Mouse (Mus musculus): ENCODE results near the gene Meaf6. TPM values are rescaled to one million over a fixed set of nuclear protein-coding genes. Genes with fewer than 3 reads are reported as not detected.

The Meaf6 gene
- polyA plus RNA-seq, 1 experiment from 2014 or later = 171 TPM

DNA sequence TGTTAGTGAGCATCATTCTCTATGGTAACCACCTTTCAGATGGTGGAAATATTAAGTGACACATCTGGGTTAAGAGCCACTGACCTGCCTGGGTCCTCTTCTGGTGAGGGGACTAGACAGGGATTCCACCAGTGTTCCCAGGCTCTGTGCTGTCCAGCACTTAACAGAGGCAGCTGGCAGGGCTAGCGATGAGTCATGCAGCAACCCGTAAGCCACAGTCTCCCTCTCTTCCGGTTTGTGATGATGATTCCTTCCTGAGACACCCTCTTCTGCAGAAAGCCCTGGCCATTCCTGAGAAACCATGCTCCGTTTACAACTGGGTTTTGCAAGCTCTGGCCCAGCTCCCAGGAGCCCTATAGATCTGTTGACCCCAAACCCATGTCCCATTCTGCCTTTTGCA is 46.6 kb downstream of the Meaf6 start:
- H3K27ac ChIP-seq = no peak overlapping the region
- H3K4me2 ChIP-seq (replicated peaks) = no peak overlapping the region
- ATAC-seq = no peak
- H3K9me3 ChIP-seq = no peaks in the 10 kb centered on the region
- H3K27me3 ChIP-seq = peaks cover 31% of the 10 kb centered on the region
- H3K36me3 ChIP-seq = no peaks in the 10 kb centered on the region
- peaks cover 13% of the 10 kb centered on the region for H3K4me1 ChIP-seq (replicated peaks)
- 91% methylated on average over 4 of the region's 4 CpGs for WGBS
- H3K9ac ChIP-seq (replicated peaks) = no peak overlapping the region
- no peak overlapping the region for H3K4me3 ChIP-seq (replicated peaks)

DNA sequence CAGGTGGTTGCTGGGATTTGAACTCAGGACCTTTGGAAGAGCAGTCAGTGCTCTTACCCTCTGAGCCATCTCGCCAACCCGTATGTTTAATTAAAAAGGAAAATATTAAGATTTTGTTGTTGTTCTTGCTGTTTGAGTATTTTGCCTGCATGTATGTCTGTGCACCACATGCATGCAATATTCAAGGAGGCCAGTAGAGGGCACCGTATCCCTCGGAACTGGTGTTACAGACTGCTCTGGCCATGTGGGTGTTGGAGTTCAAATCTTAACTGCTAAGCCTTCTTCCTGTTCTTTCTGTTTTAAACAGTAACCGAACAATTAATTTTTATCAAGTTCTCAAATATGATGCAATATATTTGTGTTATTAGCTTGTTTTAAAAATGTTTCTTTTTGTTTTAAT is 47.5 kb downstream of the Meaf6 start:
- H3K27me3 ChIP-seq = peaks cover 23% of the 10 kb centered on the region
- no peak overlapping the region for H3K4me2 ChIP-seq (replicated peaks)
- no peaks in the 10 kb centered on the region for H3K36me3 ChIP-seq
- no peaks in the 10 kb centered on the region for H3K9me3 ChIP-seq
- H3K27ac ChIP-seq = no peak overlapping the region
- H3K4me1 ChIP-seq (replicated peaks) = peaks cover 6% of the 10 kb centered on the region
- H3K4me3 ChIP-seq (replicated peaks) = no peak overlapping the region
- no peak for ATAC-seq
- 26% methylated on average over 5 of the region's 5 CpGs for WGBS
- no peak overlapping the region for H3K9ac ChIP-seq (replicated peaks)

DNA sequence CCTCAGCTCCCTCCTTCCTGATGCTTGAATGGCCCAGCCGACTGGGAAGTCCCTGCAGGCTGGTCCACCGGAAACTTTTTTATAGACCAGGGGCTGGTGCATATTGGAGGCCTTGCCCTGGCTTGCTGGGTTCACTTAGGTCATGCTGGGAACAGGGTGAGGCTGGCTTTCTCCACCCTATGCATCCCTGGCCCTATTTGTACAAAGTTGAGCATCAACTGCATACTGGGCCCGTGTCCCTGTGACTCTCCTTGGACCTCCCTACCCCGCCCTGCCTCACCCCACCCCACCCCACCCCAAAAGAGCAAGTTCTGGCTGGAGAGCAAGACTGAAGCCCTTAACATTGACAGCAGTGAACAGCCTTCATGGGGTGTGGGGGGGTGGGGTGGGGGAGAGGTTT is 49.3 kb downstream of the Meaf6 start:
- no peak overlapping the region for H3K4me3 ChIP-seq (replicated peaks)
- H3K27me3 ChIP-seq = 0 out of 2 replicates have a peak, but pooled peaks cover 12% of the 10 kb centered on the region
- no peaks in the 10 kb centered on the region for H3K9me3 ChIP-seq
- H3K4me1 ChIP-seq (replicated peaks) = no peaks in the 10 kb centered on the region
- ATAC-seq = no peak
- no peak overlapping the region for H3K9ac ChIP-seq (replicated peaks)
- H3K27ac ChIP-seq = no peak overlapping the region
- no peaks in the 10 kb centered on the region for H3K36me3 ChIP-seq
- H3K4me2 ChIP-seq (replicated peaks) = no peak overlapping the region
- 82% methylated on average over 4 of the region's 4 CpGs for WGBS

DNA sequence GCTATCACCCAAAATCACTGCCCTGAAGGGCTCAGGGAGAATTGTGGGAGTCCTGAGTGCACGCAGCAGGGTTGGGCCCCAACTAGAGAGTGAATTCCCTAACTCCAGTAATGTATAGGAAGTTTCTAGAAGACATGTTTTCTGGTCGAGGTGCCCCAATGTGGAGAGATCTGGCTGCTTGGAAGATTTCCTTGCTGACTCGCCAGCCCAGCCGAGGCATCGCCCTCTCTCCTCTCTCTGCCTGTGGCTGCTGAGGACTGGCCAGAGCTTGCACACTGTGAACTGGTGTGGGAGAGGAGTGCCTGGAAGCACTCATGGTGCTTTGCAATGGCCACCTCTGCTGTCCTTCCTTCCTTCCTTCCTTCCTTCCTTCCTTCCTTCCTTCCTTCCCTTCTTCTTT is 49.7 kb downstream of the Meaf6 start:
- Histone ChIP-seq H3K4me1 (replicated peaks) (no peaks in the 10 kb centered on the region), H3K27me3 (0 out of 2 replicates have a peak, but pooled peaks cover 11% of the 10 kb centered on the region), H3K4me2 (replicated peaks) (no peak overlapping the region), H3K9ac (replicated peaks) (no peak overlapping the region), H3K27ac (no peak overlapping the region), H3K4me3 (replicated peaks) (no peak overlapping the region), H3K9me3 (no peaks in the 10 kb centered on the region), H3K36me3 (no peaks in the 10 kb centered on the region)
- no peak for ATAC-seq
- WGBS = 86% methylated on average over 5 of the region's 5 CpGs

GRCm38 (mm10) chr4:125135076-125135855 is 50.3 kb downstream of the Meaf6 start:
- Histone ChIP-seq H3K4me2 (replicated peaks) (no peak overlapping the region), H3K27ac (no peak overlapping the region), H3K27me3 (0 out of 2 replicates have a peak, but pooled peaks cover 9% of the 10 kb centered on the region), H3K4me1 (replicated peaks) (no peaks in the 10 kb centered on the region), H3K4me3 (replicated peaks) (no peak overlapping the region), H3K9ac (replicated peaks) (no peak overlapping the region), H3K9me3 (no peaks in the 10 kb centered on the region), H3K36me3 (no peaks in the 10 kb centered on the region)
- WGBS = 80% methylated on average over 10 of the region's 10 CpGs
- ATAC-seq = no peak

DNA sequence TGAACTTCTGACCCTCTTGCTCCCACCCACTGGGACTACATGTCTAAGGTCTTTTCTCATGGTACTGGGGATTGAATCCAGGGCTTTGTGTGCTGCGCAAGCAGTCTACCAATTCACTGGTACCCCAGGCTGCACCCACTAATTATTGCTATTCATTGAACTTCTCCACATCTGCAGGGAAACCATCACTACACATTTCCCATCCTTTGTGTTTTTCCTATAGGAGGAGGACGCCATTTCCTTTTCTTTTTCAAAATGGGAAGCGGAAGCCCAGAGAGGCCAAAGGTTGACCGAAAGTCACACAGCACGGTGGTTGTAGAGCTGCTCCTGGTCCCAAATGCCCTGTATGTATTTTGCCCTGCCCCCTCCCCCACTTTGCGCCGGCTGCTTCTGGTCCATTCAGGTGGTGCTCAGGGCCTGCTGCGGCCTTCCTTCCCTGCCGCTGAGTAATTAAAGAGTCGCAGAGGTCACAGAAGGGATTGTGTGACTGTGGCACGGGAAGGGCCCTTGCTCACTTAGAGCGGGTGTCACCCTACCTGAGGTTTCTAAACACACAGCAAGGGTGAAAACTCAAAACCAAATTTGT is 51.5 kb downstream of the Meaf6 start:
- H3K9ac ChIP-seq (replicated peaks) = no peak overlapping the region
- H3K4me1 ChIP-seq (replicated peaks) = no peaks in the 10 kb centered on the region
- H3K36me3 ChIP-seq = no peaks in the 10 kb centered on the region
- no peak for ATAC-seq
- no peak overlapping the region for H3K4me3 ChIP-seq (replicated peaks)
- no peak overlapping the region for H3K4me2 ChIP-seq (replicated peaks)
- H3K27me3 ChIP-seq = 0 out of 2 replicates have a peak, but pooled peaks cover 5% of the 10 kb centered on the region
- no peaks in the 10 kb centered on the region for H3K9me3 ChIP-seq
- WGBS = 64% methylated on average over 12 of the region's 12 CpGs
- H3K27ac ChIP-seq = no peak overlapping the region

DNA sequence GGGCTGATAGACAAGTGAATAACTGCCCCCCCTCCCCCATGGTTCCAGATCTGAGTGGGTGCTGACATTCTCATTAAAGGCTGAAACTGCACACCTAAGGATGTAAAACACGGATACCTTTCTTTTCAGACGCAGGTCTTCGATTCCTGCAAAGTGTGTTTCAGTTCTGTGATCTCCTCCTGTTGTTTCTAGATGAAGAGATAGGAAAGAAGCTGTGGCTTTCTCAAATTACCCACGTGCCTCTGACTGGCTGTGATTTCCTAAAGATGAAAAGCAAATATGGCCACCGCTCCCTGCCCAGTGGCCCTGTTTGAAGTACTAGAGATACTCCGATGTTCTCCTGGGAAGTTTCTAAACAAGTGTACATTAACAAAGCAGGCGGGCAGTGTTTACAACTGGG is 53.4 kb downstream of the Meaf6 start:
- Histone ChIP-seq H3K9ac (replicated peaks) (no peak overlapping the region), H3K4me2 (replicated peaks) (no peak overlapping the region), H3K27ac (no peak overlapping the region), H3K9me3 (no peaks in the 10 kb centered on the region), H3K4me1 (replicated peaks) (no peaks in the 10 kb centered on the region), H3K27me3 (peaks cover 4% of the 10 kb centered on the region; the same call in 1 of the 2 replicates), H3K4me3 (replicated peaks) (no peak overlapping the region), H3K36me3 (no peaks in the 10 kb centered on the region)
- ATAC-seq = no peak
- 85% methylated on average over 7 of the region's 7 CpGs for WGBS

DNA sequence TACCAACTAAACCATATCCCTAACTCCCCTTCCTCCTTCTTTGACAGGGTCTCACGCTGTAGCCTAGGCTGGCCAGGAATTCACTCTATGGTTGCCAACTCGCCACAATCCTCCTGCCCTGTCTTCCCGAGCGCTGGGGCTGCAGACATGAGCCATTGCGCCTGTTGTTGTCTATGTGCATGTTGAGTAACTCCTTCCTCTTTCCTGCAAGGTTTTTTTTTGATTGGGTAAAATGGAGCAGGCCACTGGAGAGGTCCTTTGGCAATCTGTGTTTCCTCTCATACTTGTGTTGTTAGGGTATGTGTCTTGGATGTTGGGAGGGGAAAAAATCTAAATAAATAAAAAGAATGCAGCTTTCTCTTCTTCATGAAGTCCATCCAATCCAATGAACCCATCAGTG is 59.3 kb downstream of the Meaf6 start:
- H3K4me1 ChIP-seq (replicated peaks) = peaks cover 11% of the 10 kb centered on the region
- WGBS = 83% methylated on average over 5 of the region's 5 CpGs
- H3K27ac ChIP-seq = no peak overlapping the region
- peaks cover 22% of the 10 kb centered on the region for H3K27me3 ChIP-seq
- no peaks in the 10 kb centered on the region for H3K36me3 ChIP-seq
- H3K4me3 ChIP-seq (replicated peaks) = no peak overlapping the region
- no peak overlapping the region for H3K4me2 ChIP-seq (replicated peaks)
- no peaks in the 10 kb centered on the region for H3K9me3 ChIP-seq
- no peak for ATAC-seq
- no peak overlapping the region for H3K9ac ChIP-seq (replicated peaks)

GRCm38 (mm10) chr4:125144627-125145026 is 59.7 kb downstream of the Meaf6 start:
- Histone ChIP-seq H3K36me3 (no peaks in the 10 kb centered on the region), H3K27me3 (peaks cover 22% of the 10 kb centered on the region), H3K9ac (replicated peaks) (no peak overlapping the region), H3K9me3 (no peaks in the 10 kb centered on the region), H3K4me3 (replicated peaks) (no peak overlapping the region), H3K4me2 (replicated peaks) (no peak overlapping the region), H3K27ac (no peak overlapping the region), H3K4me1 (replicated peaks) (peaks cover 15% of the 10 kb centered on the region)
- no peak for ATAC-seq
- 11% methylated on average over 7 of the region's 7 CpGs for WGBS

DNA sequence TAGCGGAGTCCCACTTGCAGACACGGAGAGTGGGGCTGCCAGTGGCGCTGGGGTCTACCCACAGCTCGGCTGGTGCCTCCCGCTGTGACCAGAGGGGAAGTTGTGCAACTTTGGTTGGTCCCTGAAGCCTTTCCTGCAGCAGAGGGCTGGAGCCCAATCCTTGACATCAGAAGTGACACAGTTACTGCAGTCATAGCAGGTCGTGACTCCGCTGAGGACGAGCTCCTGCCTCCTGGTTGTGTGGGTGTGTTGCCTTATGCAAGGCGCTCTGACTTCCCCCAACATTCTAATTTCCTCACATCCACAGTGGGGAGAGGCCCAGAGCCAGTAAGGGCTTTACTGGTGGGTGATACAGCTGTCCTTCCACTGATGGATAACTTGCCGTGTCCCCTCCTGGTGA is 60.3 kb downstream of the Meaf6 start:
- peaks cover 15% of the 10 kb centered on the region for H3K4me1 ChIP-seq (replicated peaks)
- no peak overlapping the region for H3K9ac ChIP-seq (replicated peaks)
- H3K4me2 ChIP-seq (replicated peaks) = no peak overlapping the region
- H3K27me3 ChIP-seq = peaks cover 22% of the 10 kb centered on the region
- WGBS = 34% methylated on average over 10 of the region's 10 CpGs
- H3K36me3 ChIP-seq = no peaks in the 10 kb centered on the region
- H3K4me3 ChIP-seq (replicated peaks) = no peak overlapping the region
- ATAC-seq = no peak
- H3K27ac ChIP-seq = no peak overlapping the region
- no peaks in the 10 kb centered on the region for H3K9me3 ChIP-seq

DNA sequence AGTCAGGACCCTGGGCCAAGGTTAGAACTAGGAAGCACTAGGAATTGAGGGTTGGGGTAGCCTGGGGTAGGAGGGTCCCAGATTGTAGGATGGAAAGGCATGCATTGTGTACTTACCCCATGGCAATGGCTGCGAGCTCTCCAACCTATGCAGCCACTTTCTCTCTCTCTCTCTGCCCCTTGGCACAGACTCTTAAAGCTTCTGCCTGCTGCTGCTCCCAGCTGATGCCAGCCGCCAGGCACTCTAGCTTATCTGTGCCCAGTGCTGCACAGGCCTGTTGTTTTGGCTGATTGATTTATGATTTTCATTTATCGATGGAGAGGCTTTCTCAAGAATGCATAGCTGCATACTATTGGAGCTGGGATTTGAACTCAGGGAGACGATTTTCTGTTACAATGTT is 63.0 kb downstream of the Meaf6 start:
- no peak overlapping the region for H3K4me2 ChIP-seq (replicated peaks)
- WGBS = 95% methylated on average over 4 of the region's 4 CpGs

DNA sequence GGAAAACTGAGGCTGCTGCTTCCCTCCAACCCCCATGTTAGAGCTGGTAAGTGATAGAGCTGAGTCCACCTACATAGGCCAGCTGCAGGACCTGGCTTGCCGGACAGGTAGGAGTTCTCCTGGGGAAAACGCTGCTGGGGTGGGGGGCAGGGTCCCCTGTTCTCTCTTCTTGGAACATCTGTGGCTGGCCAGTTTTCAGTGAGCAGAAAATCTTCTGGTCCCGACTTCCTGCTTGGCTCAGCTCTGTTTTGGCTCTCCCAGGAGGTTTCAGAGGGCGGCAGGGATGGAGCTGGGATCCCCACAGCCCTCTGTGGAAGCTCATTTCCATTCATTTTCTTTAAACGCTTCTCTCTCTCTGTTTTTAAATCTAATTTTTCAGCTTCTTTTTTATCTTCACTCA is 64.5 kb downstream of the Meaf6 start:
- H3K4me2 ChIP-seq (replicated peaks) = no peak overlapping the region
- H3K4me1 ChIP-seq (replicated peaks) = peaks cover 15% of the 10 kb centered on the region
- H3K9ac ChIP-seq (replicated peaks) = no peak overlapping the region
- H3K36me3 ChIP-seq = no peaks in the 10 kb centered on the region
- H3K27ac ChIP-seq = no peak overlapping the region
- 33% methylated on average over 5 of the region's 5 CpGs for WGBS
- ATAC-seq = no peak
- H3K9me3 ChIP-seq = no peaks in the 10 kb centered on the region
- H3K4me3 ChIP-seq (replicated peaks) = no peak overlapping the region
- peaks cover 15% of the 10 kb centered on the region; the same call in 1 of the 2 replicates for H3K27me3 ChIP-seq

More for the DNA sequence above, 63.0 kb downstream of the Meaf6 start:
- Histone ChIP-seq H3K4me3 (replicated peaks) (no peak overlapping the region), H3K4me1 (replicated peaks) (peaks cover 15% of the 10 kb centered on the region), H3K36me3 (no peaks in the 10 kb centered on the region), H3K9me3 (no peaks in the 10 kb centered on the region), H3K27me3 (peaks cover 21% of the 10 kb centered on the region), H3K27ac (no peak overlapping the region), H3K9ac (replicated peaks) (no peak overlapping the region)
- ATAC-seq = no peak

All from midbrain, embryonic 13.5 days (tissue).